ENCODE assay signal across 8 mouse cellular contexts in the genomic region with DNA sequence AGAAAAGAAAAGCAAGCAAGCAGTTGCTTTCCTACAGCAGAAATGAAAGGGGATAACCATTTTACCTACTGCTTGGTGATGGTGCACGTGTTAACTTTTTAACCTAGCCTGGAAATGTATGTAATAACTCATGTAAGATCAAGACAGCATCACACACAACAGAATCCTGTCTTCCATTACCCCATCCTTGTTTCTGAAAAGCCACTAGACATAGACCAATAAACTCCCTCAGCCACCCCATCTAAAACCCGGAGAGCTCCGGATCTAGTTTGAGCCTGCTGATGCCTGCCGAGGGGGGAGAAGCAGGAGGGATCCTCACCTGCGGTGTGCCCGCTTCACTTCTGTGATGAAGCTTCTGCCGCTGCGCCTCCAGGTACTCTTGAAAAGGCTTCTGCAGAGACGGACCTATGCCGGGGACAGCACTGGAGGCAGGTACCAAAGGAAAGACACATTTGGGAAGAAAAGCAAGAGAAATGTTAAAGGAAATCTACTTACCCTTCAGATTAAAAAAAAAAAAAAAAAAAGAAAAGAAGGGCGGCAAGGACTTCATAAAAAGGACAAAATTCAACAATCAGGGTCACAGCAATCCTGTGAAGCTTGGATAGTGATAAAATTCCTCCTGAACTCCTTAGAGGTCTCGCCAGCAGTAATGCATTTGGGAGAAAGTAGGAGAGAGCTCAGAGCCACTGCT. TPM values are rescaled to one million over a fixed set of nuclear protein-coding genes. Genes with fewer than 3 reads are reported as not detected.
DNase-seq lines count a peak whose midpoint lies in the region; ATAC-seq and TF ChIP-seq lines count a peak whose summit lies in the region.

No protein-coding gene starts in this region.

- peaks cover 8% of the 10 kb centered on the region for H3K36me3 ChIP-seq in heart, adult 2 months (ENCODE audit: control insufficient read depth, insufficient read depth, low read length)
- H3K36me3 ChIP-seq in lung, embryonic 15.5 days = no peaks in the 10 kb centered on the region; the same call in 1 of the 2 replicates
- no peaks in the 10 kb centered on the region for H3K36me3 ChIP-seq in stomach, embryonic 14.5 days (ENCODE audit: control insufficient read depth, insufficient read depth, low read length)

- H3K4me1 ChIP-seq in heart, adult 2 months (ENCODE audit: control insufficient read depth, insufficient read depth, low read length) = peaks cover 6% of the 10 kb centered on the region
- no peaks in the 10 kb centered on the region for H3K4me1 ChIP-seq in brown adipose tissue, adult 24 weeks (ENCODE audit: control insufficient read depth, insufficient read depth, insufficient read length, low read length)
- H3K4me1 ChIP-seq in lung, embryonic 15.5 days = peaks cover 36% of the 10 kb centered on the region
- H3K4me1 ChIP-seq in stomach, embryonic 14.5 days (ENCODE audit: control insufficient read depth, insufficient read depth, low read length) = peaks cover 10% of the 10 kb centered on the region; the same call in 1 of the 2 replicates

- H3K79me2 ChIP-seq in heart, adult 2 months (replicated peaks; ENCODE audit: control insufficient read depth, insufficient read depth, low read length) = no peaks in the 10 kb centered on the region

- no peaks in the 10 kb centered on the region for H3K9me3 ChIP-seq in lung, embryonic 15.5 days
- H3K9me3 ChIP-seq in stomach, embryonic 14.5 days (ENCODE audit: control insufficient read depth, low read depth, low read length) = no peaks in the 10 kb centered on the region

- TF ChIP-seq POLR2A in heart, adult 2 months (IDR thresholded peaks at IDR 0.05; ENCODE audit: insufficient read depth, low read depth, low read length) = no peak

- peak overlapping the region; percentile 52 for H3K4me3 ChIP-seq in heart, adult 2 months
- H3K4me3 ChIP-seq in brown adipose tissue, adult 24 weeks (ENCODE audit: insufficient read depth, low read depth, low read length) = peak overlapping the region; percentile 77
- H3K4me3 ChIP-seq in lung, embryonic 15.5 days = peak overlapping the region; percentile 49
- H3K4me3 ChIP-seq in stomach, embryonic 14.5 days (ENCODE audit: low read depth, low read length) = peak overlapping the region; percentile 49

- DNase-seq in heart, adult 2 months = no peak
- no peak for DNase-seq in heart, adult 9 months (ENCODE audit: low spot score in 2 of 2)
- DNase-seq in induced T-regulatory cell, adult 2 months (ENCODE audit: low read depth) = peak; percentile 90
- DNase-seq in urinary bladder, postnatal 10 days (ENCODE audit: low spot score) = no peak
- DNase-seq in embryo, embryonic 10.5 days (ENCODE audit: low spot score) = no peak

- peak overlapping the region; percentile 62 for H3K4me2 ChIP-seq in lung, embryonic 15.5 days
- H3K4me2 ChIP-seq in stomach, embryonic 14.5 days (replicated peaks; ENCODE audit: low read depth, low read length) = peak overlapping the region; percentile 59

- peak overlapping the region; percentile 87 for H3K27ac ChIP-seq in heart, adult 2 months
- H3K27ac ChIP-seq in brown adipose tissue, adult 24 weeks (replicated peaks; ENCODE audit: low read depth, low read length) = peak overlapping the region; percentile 96
- H3K27ac ChIP-seq in lung, embryonic 15.5 days = peak overlapping the region; percentile 93
- peak overlapping the region; percentile 98 for H3K27ac ChIP-seq in stomach, embryonic 14.5 days (ENCODE audit: low read length)

- TF ChIP-seq CTCF in heart, adult 2 months (IDR thresholded peaks at IDR 0.05) = no peak

- H3K9ac ChIP-seq in heart, adult 2 months (ENCODE audit: low read depth, low read length) = peak overlapping the region; percentile 83
- peak overlapping the region; percentile 62 for H3K9ac ChIP-seq in lung, embryonic 15.5 days
- H3K9ac ChIP-seq in stomach, embryonic 14.5 days (replicated peaks; ENCODE audit: low read depth, low read length) = peak overlapping the region; percentile 80

- intact Hi-C loops in heart, adult 2 months (cut with DNase I) = no loop called here

- no peak for TF ChIP-seq EP300 in heart, adult 2 months (IDR thresholded peaks at IDR 0.05; ENCODE audit: insufficient read depth, low read depth, low read length)

- no peak for ATAC-seq in lung, embryonic 15.5 days (ENCODE audit: borderline replicate concordance, extremely low read depth, low FRiP score, low TSS enrichment)
- ATAC-seq in stomach, embryonic 14.5 days (ENCODE audit: insufficient number of reproducible peaks, insufficient read depth, low FRiP score, low read depth) = no peak

- WGBS in heart, adult 2 months = 22% methylated on average over 12 of the region's 12 CpGs
- 10% methylated on average over 12 of the region's 12 CpGs for WGBS in lung, embryonic 15.5 days
- 7% methylated on average over 12 of the region's 12 CpGs for WGBS in stomach, embryonic 14.5 days

- no peaks in the 10 kb centered on the region for H3K27me3 ChIP-seq in heart, adult 2 months (ENCODE audit: control insufficient read depth, insufficient read depth, low read length)
- H3K27me3 ChIP-seq in lung, embryonic 15.5 days = no peaks in the 10 kb centered on the region
- no peaks in the 10 kb centered on the region for H3K27me3 ChIP-seq in stomach, embryonic 14.5 days (ENCODE audit: control insufficient read depth, insufficient read depth, low read length)

RNA-seq across cellular contexts. Expression of gene Tubd1, which starts 41.5 kb away (rescaled TPM):
- 1 to 10 TPM; 5.7 to 6.2 TPM for total RNA-seq in heart, adult 2 months (2021)
- 4.7 and 8.3 TPM in 2 replicates for polyA plus RNA-seq in heart, adult 2 months (2012; rRNA removed)
- polyA plus RNA-seq in brown adipose tissue, adult 24 weeks (2012; ENCODE audit: insufficient read depth, insufficient read length, missing spikeins) = 7.5 and 9.3 TPM in 2 replicates
- 14.8 and 16.1 TPM in 2 replicates for polyA plus RNA-seq in lung, embryonic 15.5 days (2015; fragmentation: Nextera tagmentation; extraction: Ambion mirVana)
- 9.9 and 10.0 TPM in 2 replicates for polyA plus RNA-seq in stomach, embryonic 14.5 days (2014; fragmentation: Nextera tagmentation; extraction: Ambion mirVana)

RNA-seq across cellular contexts. Expression of gene Rps6kb1, which starts 41.7 kb away (rescaled TPM):
- total RNA-seq in heart, adult 2 months (2021) = 10 to 100 TPM; 18.3 to 22.4 TPM
- 6.4 and 8.1 TPM in 2 replicates for polyA plus RNA-seq in heart, adult 2 months (2012; rRNA removed)
- 42.7 and 44.0 TPM in 2 replicates for polyA plus RNA-seq in brown adipose tissue, adult 24 weeks (2012; ENCODE audit: insufficient read depth, insufficient read length, missing spikeins)
- polyA plus RNA-seq in lung, embryonic 15.5 days (2015; fragmentation: Nextera tagmentation; extraction: Ambion mirVana) = 59.0 and 61.1 TPM in 2 replicates
- polyA plus RNA-seq in stomach, embryonic 14.5 days (2014; fragmentation: Nextera tagmentation; extraction: Ambion mirVana) = 60.3 and 60.8 TPM in 2 replicates
